Mouse (Mus musculus) liver, embryonic 14.5 days (tissue): ENCODE measurements around the gene Dusp22.

ENCODE experiments used
- CTCF ChIP-seq: IDR thresholded peaks from 2 replicates; pipeline ENCODE4 v1.5.1; 2016; ENCODE audit warnings: antibody characterized with exemption, low read depth, control low read depth
- EP300 ChIP-seq: IDR thresholded peaks from 2 replicates; pipeline ENCODE4 v1.6.1; 2016; ENCODE audit warnings: antibody characterized with exemption, low read depth

- no peak for TF ChIP-seq EP300
- TF ChIP-seq CTCF, result no peak
Measured at GRCm38 (mm10) chr13:30758789-30759381, 99.1 kb downstream of the Dusp22 start.
